Mouse (Mus musculus): Measurements from ENCODE around the gene 4932415D10Rik.
A peak's percentile ranks its signal among the peaks of the same experiment; 100 is the strongest.

The 4932415D10Rik gene

GRCm38 (mm10) chr10:82316482-82316881 is at the start of gene 4932415D10Rik:
Gene 4932415D10Rik (minus strand): TSS chr10:82316582.
- no peak for DNase-seq (ENCODE audit: low spot score)

- DNase-seq (ENCODE audit: low spot score), result no peak
Measured at GRCm38 (mm10) chr10:82361911-82362310, 45.5 kb upstream of the 4932415D10Rik start.

- no peak for DNase-seq (ENCODE audit: low spot score)
Measured at GRCm38 (mm10) chr10:82355401-82355800, 39.0 kb upstream of the 4932415D10Rik start.

GRCm38 (mm10) chr10:82354083-82355010 is 38.0 kb upstream of the 4932415D10Rik start, which contains the start of gene Gm4924:
Gene Gm4924 (plus strand): TSS chr10:82354255.
- DNase-seq (ENCODE audit: low spot score), result peak; percentile 87

GRCm38 (mm10) chr10:82329826-82330225 is 13.4 kb upstream of the 4932415D10Rik start:
- DNase-seq (ENCODE audit: low spot score), result no peak

- peak; percentile 14 for DNase-seq (ENCODE audit: low spot score)
Measured at GRCm38 (mm10) chr10:82320134-82320533, 3.8 kb upstream of the 4932415D10Rik start.

GRCm38 (mm10) chr10:82296440-82296839 is 19.9 kb downstream of the 4932415D10Rik start:
- no peak for DNase-seq (ENCODE audit: low spot score)

- DNase-seq (ENCODE audit: low spot score), result no peak
Measured at GRCm38 (mm10) chr10:82257331-82257730, 59.1 kb downstream of the 4932415D10Rik start.

GRCm38 (mm10) chr10:82245021-82245420 is 71.4 kb downstream of the 4932415D10Rik start:
- no peak for DNase-seq (ENCODE audit: low spot score)

GRCm38 (mm10) chr10:82241401-82241788 is 75.0 kb downstream of the 4932415D10Rik start:
- DNase-seq (ENCODE audit: low spot score), result no peak

GRCm38 (mm10) chr10:82240742-82241400 is 75.5 kb downstream of the 4932415D10Rik start, which contains the start of gene Zfp938:
Gene Zfp938 (minus strand): TSS chr10:82241280.
- DNase-seq (ENCODE audit: low spot score), result peak; percentile 88

Data from layer of hippocampus, adult 11-12 months (tissue).